Mouse (Mus musculus) erythroblast, adult 5-6 weeks (primary cell): ENCODE data around the gene Fnbp1. TPM values are rescaled to one million over a fixed set of nuclear protein-coding genes. Genes with fewer than 3 reads are reported as not detected.

Source experiments
- ATAC-seq: replicated peaks from 2 replicates; pipeline ENCODE4 v1.8.0; 2016; ENCODE audit warnings: moderate number of reproducible peaks, mild to moderate bottlenecking, moderate TSS enrichment, inconsistent platforms; ENCODE audit not compliant: poor library complexity, low FRiP score, severe bottlenecking
- total RNA-seq, 2 experiments: library from RNA; stranded (forward) in 1 of 2; stranded (reverse) in 1 of 2; fragments of 150-400 nt in 1 of 2; fragments of 200-764, 138-1000 nt in 1 of 2; gene quantifications; 2 replicates each; pipeline versions ENCODE4 v1.2.3 to v1.2.4; 2015 to 2017; ENCODE audit warnings: low replicate concordance in 2 of 2

The Fnbp1 gene
- total RNA-seq, 2 experiments from 2014 or later, result 6.1 to 20.4 TPM

DNA sequence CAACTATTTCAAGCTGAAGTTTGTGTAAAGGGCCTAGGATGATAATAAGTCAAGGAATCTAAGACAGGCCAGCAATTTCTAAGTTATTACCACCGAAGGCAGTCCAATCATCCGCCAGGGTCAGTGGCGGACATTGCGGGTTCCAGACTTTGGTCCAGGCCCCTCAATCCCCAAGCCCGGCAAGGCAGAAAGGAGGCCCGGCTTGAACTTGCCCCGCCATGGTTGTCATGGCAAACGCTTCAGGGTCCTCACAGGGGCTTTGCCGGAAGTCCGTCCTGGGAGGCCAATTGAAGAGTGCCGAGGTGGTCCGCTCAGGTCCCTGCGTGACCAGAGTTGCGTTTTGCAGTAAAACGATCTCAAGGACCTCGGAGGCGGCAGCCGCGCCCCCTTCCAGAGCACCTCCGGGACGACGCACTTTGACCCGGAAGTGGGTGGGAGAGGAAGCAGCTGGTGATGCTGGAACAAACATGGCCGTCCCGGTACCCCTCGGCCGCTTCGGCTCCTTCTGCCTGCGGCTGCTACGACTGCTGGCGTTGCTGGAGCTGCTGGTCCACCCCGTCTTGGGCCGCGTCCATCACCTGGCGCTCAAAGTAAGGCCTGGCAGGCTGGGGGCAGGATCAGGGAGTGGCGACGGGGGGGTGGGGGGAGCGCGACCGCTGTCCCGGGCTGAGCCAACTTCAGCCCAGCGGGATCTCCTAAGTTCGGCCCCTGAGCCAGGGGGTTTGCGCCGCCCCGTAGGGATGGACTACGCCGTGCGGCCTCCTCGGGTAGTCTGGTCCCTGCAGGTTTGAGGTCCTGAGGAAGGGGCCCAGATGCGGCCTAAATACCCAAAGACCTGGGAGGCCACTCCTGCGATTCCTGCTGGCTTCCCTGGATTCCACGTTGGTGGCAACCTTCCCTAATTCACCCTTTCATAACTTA lies 10.3 kb upstream of the Fnbp1 start, which contains the start of gene Gpr107:
Gene Gpr107 (plus strand): TSS at position 425 of the 921 bp plus-strand sequence.
- peak; percentile 96 for ATAC-seq

DNA sequence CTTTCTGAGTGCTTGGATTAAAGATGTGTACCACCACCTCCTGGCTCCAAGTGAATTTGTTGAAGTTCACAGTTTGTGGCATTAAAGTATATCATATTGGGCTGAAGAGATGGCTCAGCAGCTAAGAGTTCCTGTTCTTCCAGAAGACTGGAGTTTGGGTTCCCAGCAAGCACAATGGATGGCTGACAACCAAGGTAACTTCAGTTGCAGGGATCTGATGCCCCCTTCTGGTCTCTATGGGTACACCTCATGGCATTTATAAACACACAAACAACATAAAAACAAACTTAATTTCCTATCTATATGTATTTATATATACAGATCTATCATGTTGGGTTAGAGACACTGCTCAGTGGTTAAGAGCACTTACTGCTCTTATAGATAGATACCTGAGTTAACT lies 9.0 kb upstream of the Fnbp1 start:
- 0 out of 2 replicates have a peak, but pooled peaks have one; percentile 44 for ATAC-seq

DNA sequence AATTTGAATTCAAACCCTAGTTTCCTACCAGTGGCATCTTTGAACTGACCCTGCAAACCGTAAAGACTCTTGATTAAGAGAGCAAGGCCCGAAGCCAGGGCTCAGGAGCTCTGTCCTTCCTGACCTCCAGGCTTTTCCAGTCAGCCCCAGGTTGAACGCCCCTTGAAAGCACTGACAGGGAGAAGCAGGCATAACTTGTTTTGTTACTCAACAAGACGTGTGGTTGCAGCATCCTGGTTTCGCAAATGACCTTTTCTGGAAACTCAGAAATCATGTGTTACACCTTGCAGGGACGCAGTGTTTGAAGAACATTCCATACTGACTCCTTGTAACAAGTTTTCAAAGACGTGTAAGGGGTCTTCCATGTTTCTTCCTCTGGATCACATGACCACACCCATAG lies 5.2 kb upstream of the Fnbp1 start:
- no peak for ATAC-seq

DNA sequence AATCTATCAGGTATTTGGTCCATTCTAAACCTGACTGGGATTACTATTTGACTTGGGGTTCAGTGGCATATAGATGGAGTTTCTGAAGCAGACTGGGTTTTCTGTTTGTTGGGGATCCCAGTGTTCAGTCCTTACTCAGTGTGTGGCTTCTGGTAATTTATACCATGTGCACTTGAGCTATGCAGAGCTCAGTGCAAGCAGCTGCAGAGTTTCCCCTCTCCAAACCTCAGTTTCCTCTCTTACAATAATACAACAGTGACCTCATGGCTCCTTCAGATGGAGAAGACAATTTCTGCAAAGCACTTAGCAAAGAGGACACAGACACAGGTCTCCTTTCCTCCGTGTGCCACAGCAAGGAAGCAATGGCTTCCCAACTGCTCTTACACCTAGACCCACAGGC lies 3.1 kb upstream of the Fnbp1 start:
- ATAC-seq, result no peak

DNA sequence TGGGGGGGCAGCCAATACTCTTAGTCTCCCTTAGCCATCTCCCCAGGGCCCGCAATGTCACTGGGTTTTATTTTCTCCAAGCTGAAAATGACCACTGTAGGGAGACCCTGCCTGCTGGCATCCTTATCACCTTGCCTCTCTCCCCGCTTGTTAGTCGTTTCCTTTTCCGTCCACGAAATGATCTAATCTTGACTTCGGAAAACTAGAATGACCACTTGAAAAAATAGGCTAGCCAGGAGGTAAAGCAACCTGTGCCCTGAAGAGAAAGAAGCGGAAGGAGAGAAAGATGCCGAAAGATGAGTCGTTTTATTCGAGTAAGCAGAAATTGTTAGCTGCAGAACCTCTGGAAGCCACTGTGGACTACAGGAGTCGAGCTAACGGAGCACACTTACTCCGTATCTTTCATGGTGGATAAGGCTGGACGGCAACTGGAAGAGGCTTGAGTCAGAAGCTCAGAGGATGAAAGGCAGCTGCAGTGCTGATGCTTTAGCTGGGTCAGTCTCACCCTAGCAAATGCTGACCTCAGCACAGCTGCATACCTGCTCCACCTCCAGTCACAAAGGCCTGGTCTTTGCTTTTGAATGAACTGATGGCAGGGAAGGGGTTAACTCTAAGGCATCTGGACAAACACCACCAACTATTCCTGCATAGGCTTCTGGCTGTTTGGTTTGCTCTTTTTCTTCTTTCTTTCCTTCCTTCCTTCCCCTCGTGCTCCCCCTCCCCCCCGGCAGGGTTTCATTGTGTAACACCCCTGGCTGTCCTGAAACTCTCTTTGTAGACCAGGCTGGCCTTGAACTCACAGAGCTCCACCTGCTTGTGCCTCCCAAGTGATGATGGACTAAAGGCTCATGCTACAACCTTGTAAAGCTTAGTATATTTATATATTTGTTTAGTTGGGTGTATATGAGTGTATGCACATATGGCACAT lies 2.2 kb upstream of the Fnbp1 start:
- no peak for ATAC-seq

DNA sequence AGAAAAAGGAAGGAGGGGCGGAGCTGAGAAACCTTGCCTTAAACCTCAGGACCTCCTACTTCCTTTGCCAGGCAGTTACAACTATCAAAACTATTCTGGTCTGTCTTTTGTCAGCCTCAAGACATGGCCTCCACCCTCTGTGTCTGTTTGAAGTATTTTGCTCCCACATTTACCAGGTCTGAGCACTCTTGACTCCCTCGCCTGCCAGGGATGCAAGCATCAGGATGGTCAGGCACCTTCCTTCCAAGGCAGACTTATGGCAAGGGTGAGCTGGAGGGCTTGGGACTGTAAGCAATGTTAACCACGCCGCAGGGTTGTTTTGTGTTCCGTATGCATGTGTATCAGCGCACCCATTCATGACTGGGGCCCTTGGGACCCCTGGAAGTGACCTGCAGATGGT lies 1.5 kb upstream of the Fnbp1 start:
- ATAC-seq, result no peak

DNA sequence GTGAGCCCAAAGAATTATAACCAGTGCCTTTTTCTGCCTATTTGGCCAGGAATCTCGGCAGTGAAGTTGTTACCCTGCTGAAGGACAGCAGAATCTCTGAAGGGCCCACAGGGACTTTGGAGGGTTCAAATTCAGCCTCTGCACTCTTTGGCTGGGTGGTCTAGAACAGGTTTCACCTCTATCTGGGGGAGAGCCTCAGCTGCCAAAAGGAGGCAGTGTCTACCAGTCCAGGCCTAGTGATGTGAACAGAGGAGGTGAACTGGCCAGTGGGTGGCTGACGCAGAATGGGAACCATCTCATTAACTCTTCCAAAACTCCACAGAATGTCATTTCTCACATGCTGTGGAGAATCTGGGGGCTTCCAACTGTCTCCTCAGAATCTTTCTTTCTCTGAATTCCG lies 697 bp upstream of the Fnbp1 start:
- no peak for ATAC-seq

DNA sequence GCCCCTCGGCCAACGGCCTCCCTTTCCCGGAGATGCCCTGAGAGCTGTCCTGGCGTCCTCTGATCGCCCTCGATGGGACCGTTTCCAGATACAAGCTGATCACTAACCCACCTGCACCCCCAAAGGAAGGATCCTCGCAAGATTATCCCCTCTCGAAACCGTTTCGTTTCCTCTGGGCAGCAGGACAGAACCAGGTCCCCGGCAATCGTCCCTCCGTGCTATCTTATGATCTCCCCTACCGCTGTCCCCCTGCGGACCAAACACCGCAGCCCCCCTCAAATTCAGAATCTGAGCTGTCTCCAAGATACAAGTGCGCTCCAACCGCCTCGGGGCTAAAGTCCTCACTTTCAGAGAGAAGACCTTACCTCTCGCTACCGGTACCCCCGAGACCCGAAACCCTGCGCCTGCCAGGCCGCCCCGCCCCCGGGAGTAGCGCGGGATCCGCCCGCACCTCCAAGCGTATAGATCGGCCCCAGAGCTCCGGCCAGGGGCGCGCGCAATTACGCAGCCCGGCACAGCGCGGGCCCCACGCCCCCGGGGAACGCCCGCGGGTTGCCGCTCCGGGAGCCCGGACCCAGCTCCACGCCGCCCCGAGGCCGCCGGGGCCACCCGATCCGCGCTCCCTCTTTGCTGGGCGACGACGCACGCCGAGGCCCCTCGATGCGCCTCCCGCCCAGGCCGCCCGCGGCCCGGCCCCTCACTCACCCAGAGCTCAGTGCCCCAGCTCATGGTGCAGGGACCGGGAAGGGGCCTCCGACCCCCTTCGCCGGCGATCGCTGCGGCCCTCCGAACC lies 538 bp downstream of the Fnbp1 start:
- no peak for ATAC-seq

DNA sequence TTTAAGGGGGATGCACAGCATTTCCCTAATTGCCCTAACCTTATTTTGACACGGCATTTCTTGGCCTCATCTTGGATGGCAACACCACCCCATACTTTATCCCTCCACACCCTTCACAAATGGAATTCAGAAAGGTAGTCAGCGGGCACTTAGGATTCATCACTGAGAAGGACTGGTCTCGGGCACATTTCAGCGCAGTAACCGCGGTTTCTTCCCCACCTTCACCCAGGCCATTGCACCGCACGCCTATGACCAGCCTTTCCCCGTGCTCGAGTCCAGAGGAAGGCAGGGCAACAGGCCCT lies 1.1 kb downstream of the Fnbp1 start:
- no peak for ATAC-seq

DNA sequence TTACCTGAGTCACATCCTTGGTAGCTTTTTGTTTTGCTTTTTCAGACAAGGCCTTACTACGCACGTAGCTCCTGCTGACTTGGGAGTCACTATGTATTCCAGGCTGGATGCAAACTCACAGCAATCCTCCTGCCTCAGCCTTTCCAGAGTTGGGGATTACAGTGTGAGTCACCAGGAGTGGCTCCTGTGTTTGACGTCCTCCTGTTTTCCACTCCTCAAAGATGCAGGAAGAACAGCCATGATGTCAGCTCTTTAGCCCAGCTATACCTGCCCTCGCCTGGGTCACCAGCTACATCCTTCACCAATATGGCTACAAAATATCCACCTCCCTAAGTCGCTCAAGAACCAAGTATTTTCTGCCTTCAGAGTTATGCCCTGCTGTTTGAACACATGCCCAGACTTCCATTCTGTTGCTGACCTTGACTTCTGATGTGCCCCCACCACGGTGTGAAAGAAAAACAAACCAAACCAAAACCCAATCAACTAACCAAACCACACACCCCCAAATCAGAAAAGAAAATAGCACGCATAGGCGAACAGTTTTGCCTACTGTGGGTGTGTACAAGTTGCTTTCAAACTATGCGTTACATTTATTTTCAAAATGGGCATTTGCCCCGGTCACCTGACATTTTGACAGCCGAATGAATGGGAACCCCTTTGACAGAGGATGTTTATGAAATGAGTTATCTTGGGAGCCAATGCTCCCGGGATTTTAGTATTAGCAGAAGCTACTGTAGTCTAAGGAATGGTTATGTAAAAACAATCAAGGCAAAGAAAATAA lies 1.6 kb downstream of the Fnbp1 start:
- no peak for ATAC-seq

DNA sequence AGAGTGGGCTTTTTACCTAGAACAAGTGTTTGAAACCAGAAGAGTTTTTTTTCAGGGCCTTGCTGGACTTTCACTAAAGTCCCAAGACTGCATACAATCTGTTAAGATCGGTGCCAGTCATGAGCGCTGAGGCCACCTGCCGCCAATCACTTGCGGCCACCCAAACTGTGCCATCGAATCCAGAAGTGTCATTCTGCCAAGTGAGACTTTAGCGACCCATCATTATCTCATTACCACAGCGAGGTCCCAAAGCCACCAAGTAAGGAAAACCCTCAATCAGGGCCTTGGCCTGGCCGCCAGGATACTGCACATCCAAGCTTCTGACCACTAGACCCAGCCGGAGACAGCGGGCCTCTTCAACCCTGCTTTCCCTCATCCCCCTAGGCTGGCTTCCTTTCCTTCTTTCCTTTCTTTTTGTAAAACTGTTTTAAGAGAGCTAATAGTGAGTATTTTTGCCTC lies 2.6 kb downstream of the Fnbp1 start:
- ATAC-seq, result no peak

DNA sequence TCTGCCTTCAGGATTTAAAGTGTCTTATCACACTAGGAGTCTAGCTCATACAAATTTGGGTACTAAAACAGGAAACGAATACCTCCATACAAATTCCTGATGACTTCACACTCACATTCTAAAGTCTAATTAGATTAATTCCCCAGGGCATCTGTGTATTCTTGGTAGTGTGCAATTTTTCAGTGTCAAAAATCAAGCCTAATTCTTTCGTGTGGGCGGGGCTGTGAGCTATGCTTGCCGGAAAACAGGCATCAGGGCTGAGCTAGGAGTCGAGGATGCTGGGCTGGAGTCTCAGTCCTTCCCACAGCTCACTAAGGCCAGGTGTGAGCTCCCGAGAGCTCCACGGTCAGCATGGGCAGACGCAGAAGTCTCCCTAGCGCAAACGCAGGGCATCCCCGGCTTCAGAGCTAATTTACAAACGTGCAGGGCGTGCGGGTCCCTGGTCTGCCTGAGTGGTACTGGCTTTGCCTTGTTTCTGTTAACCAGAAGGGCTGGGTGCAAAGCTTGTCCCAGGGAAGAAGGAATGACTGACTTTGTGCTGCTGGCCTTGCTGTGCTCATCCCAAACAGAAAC lies 4.7 kb downstream of the Fnbp1 start:
- ATAC-seq, result no peak

DNA sequence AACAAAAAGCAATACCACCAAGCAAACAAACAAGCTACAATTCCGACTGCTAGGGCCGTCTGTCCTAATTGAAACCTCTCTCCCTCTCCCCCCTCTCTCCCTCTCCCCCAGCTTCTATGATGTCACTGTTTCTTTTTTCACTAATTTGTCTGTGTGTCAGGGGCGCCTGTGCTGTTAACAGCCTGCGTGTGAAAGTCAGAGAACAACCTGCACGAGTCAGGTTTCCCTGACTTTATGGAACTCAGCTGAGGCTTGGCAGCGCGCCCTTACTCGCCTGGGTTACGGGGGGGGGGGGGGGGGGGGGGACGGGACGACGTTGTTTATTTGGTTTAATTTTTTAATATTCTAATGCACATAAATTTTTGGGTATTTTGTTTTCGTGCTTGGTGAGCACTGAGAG lies 5.5 kb downstream of the Fnbp1 start:
- ATAC-seq, result no peak

DNA sequence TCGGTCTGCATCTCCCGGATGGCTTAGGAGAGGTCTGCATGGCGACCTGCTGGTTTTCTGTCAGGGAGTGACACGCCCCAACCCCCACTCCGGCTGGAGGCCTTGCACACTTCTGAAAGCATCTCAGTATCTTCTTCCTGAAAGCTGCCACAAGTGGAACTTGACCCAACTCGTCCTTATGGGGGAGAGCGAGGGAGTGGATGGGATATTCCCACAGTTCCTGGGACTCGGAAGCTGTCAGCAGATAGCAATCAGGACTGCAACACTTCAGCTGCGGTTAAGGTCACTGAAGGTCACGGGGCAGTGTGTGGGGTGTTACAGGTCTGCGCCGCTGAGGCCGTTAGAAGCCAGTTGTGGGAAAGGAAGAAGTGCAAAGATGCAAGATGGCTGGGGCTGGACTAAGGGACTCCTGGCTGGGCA lies 6.3 kb downstream of the Fnbp1 start:
- ATAC-seq, result no peak

DNA sequence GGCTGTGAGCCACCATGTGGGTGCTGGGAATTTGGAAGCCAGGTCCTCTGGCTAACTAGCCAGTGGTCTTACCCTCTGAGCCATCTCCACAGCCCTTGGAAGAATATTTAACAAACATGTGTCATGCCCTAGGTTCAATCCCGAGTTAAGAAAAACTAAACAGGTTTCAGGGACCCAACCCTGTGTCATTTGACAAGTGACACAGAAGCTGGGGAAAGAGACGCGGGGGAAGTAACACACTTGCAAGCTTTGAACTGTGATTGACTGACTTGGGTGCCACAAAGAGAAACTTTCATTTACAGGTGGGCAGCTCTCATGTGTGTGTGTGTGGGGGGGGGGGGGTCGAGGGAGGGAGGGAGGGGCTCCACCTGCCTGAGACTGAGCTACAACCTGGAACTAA lies 7.8 kb downstream of the Fnbp1 start:
- no peak for ATAC-seq

DNA sequence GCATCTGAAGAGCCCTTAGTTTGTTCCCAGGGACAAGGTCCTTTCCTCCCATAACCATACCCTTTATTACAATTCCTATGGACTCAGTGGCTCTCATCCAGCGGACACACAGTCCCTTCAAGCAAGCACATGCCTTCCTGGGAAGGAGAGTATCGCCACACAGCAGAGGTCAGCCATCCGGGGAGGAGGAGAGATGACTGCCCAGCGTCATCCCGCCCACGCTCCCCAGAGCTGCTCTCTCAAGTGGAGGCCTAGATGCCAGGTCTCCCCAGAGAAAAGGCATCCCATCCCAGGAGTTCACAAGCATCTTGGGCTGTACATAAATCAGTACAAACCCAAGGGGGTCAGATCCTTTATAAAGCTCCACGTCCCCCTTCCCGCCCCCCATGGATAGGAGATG lies 9.1 kb downstream of the Fnbp1 start:
- ATAC-seq, result no peak

DNA sequence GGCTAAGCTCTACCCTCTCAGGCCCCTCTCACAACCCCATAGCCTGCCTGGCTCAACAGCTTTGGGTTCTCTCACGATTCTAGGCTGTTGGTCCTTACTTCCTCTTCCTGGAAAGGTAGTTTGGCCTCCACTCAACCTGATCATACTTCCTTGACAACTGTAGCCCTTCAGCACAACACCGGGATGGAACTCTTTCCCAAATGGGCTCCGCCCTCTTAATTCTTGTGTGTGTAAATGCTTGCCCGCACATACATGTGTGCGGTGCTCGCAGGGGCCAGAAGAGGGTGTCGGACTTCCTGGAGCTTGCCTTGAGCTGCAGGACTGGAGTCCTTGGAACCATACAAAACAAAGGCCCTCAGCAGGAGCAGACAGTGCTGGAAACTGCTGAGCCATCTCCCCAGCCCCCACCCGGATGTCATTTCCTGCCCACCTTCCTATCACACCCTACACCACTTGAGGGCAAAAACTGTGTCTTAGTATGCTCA lies 11.0 kb downstream of the Fnbp1 start:
- ATAC-seq, result no peak

DNA sequence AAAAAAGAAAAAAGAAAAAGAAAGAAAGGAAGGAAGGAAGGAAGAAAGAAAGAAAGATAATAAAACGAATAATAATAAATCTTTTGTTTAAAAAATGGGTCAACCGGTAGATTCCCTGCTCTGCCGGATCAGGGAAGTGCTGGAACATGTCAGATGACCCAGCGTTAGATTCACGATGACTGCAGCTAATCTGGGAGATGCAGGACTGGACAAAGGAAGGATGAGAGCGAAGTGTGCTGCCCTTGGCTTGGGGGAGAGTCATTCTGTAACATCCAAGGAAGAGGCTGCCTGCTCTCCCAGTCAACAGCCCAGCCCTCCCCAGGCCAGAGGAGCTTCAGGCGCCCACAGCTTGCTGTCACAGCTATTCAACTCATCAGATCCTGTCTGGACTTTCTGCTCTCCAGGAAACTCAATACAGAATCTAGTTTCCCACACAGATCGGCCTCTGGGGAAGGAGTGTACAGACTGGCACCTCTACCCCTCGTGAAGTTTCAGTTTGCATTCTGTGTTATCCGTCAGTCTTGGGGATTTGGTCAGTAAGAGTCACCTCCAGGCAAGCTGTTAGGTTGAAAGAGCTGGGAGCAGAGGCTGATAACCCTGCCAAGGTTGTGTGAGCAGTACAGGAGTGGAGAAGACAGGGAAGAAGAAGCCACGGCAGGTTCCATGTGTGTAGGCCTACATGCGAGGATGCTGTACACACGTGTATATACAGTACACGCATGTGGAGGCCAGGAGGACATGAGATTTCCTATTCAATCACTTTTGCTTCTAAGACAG lies 11.9 kb downstream of the Fnbp1 start:
- ATAC-seq, result no peak
